Mouse (Mus musculus) neural tube, embryonic 12.5 days (tissue): ENCODE measurements at regions not wholly inside any gene's neighbourhood (a gene's known extent, or its start where the extent isn't known, plus 50 kb on each side); places are given as distances from the start of the nearest gene placed in this dataset.
A peak's percentile ranks its signal among the peaks of the same experiment; 100 is the strongest.

Experiments used
- ATAC-seq: fragments of 200-750 bp; cut with Nextera tagmentation; 2 replicates; pipeline ENCODE4 v1.8.0; 2017; ENCODE audit warnings: low read depth, mild to moderate bottlenecking, moderate TSS enrichment, moderate library complexity; ENCODE audit not compliant: low FRiP score
- H3K27ac ChIP-seq: fragments of 300-500 bp; sonication (generic); 2 replicates; pipeline ENCODE4 v1.5.1; 2016
- H3K27me3 ChIP-seq: fragments of 300-500 bp; sonication (generic); replicated peaks from 2 replicates; pipeline ENCODE4 v1.6.1; 2016; ENCODE audit warnings: mild to moderate bottlenecking
- H3K36me3 ChIP-seq: fragments of 300-500 bp; sonication (generic); 2 replicates; pipeline ENCODE4 v1.6.1; 2016; ENCODE audit warnings: mild to moderate bottlenecking
- H3K4me1 ChIP-seq: fragments of 300-500 bp; sonication (generic); 2 replicates; pipeline ENCODE4 v1.6.1; 2016
- H3K4me2 ChIP-seq: fragments of 300-500 bp; sonication (generic); replicated peaks from 2 replicates; pipeline ENCODE4 v1.6.1; 2016; ENCODE audit warnings: mild to moderate bottlenecking
- H3K4me3 ChIP-seq: fragments of 300-500 bp; sonication (generic); 2 replicates; pipeline ENCODE4 v1.5.1; 2016
- H3K9ac ChIP-seq: fragments of 300-500 bp; sonication (generic); 2 replicates; pipeline ENCODE4 v1.6.1; 2016; ENCODE audit warnings: mild to moderate bottlenecking
- H3K9me3 ChIP-seq: fragments of 300-500 bp; sonication (generic); 2 replicates; pipeline ENCODE4 v1.6.1; 2016; ENCODE audit warnings: mild to moderate bottlenecking
- WGBS: fragments of 180-500 bp; shearing (Covaris S2); methylation state at CpG from one replicate; pipeline ENCODE4 v1.1.7; 2016; 5-methylcytosine and 5-hydroxymethylcytosine counted together

GRCm38 (mm10) chr8:10779636-10780035 lies 228.6 kb downstream of the Irs2 start:
- Histone ChIP-seq H3K4me3 (no peak overlapping the region), H3K9ac (no peak overlapping the region), H3K27ac (no peak overlapping the region), H3K27me3 (no peaks in the 10 kb centered on the region), H3K4me2 (no peak overlapping the region), H3K4me1 (no peaks in the 10 kb centered on the region), H3K36me3 (no peaks in the 10 kb centered on the region), H3K9me3 (no peaks in the 10 kb centered on the region)
- WGBS = 92% methylated on average over 7 of the region's 7 CpGs
- no peak for ATAC-seq

GRCm38 (mm10) chr8:10775202-10776010 lies 232.9 kb downstream of the Irs2 start:
- H3K4me3 ChIP-seq = no peak overlapping the region
- H3K4me2 ChIP-seq = no peak overlapping the region
- H3K9me3 ChIP-seq = no peaks in the 10 kb centered on the region
- no peaks in the 10 kb centered on the region for H3K4me1 ChIP-seq
- no peaks in the 10 kb centered on the region for H3K36me3 ChIP-seq
- 69% methylated on average over 8 of the region's 8 CpGs for WGBS
- H3K27ac ChIP-seq = no peak overlapping the region
- H3K9ac ChIP-seq = no peak overlapping the region
- H3K27me3 ChIP-seq = no peaks in the 10 kb centered on the region
- no peak for ATAC-seq

- WGBS = 93% methylated on average over 3 of the region's 3 CpGs
- no peak overlapping the region for H3K27ac ChIP-seq
- ATAC-seq = no peak
These were observed 233.5 kb downstream of the Irs2 start for GRCm38 (mm10) chr8:10774778-10775177.

GRCm38 (mm10) chr8:10768181-10768580 lies 240.1 kb downstream of the Irs2 start:
- no peak for ATAC-seq
- H3K9ac ChIP-seq = no peak overlapping the region
- H3K27ac ChIP-seq = no peak overlapping the region
- WGBS = 61% methylated on average over 4 of the region's 4 CpGs
- no peaks in the 10 kb centered on the region for H3K36me3 ChIP-seq
- no peaks in the 10 kb centered on the region; the same call in 1 of the 2 replicates for H3K4me1 ChIP-seq
- no peaks in the 10 kb centered on the region for H3K27me3 ChIP-seq
- H3K9me3 ChIP-seq = no peaks in the 10 kb centered on the region
- H3K4me2 ChIP-seq = no peak overlapping the region
- H3K4me3 ChIP-seq = no peak overlapping the region

More at GRCm38 (mm10) chr8:10774778-10775177, 233.5 kb downstream of the Irs2 start:
- H3K4me2 ChIP-seq = no peak overlapping the region
- H3K36me3 ChIP-seq = no peaks in the 10 kb centered on the region
- H3K9me3 ChIP-seq = no peaks in the 10 kb centered on the region
- H3K4me1 ChIP-seq = no peaks in the 10 kb centered on the region
- no peak overlapping the region for H3K4me3 ChIP-seq
- no peak overlapping the region for H3K9ac ChIP-seq
- no peaks in the 10 kb centered on the region for H3K27me3 ChIP-seq

- H3K4me1 ChIP-seq = peaks cover 29% of the 10 kb centered on the region
These were observed 244.4 kb downstream of the Irs2 start for GRCm38 (mm10) chr8:10763907-10764306.

GRCm38 (mm10) chr8:10761694-10762305 lies 246.5 kb downstream of the Irs2 start:
- Histone ChIP-seq H3K9me3 (no peaks in the 10 kb centered on the region), H3K36me3 (no peaks in the 10 kb centered on the region), H3K27me3 (no peaks in the 10 kb centered on the region), H3K27ac (peak overlapping the region; percentile 84), H3K4me2 (peak overlapping the region; percentile 37; the same call in 1 of the 2 replicates), H3K4me1 (peaks cover 29% of the 10 kb centered on the region), H3K9ac (0 out of 2 replicates have a peak overlapping the region, but pooled peaks have one; percentile 13), H3K4me3 (no peak overlapping the region)
- 19% methylated on average over 11 of the region's 11 CpGs for WGBS
- ATAC-seq = peak; percentile 35; the same call in 1 of the 2 replicates

More at GRCm38 (mm10) chr8:10763907-10764306, 244.4 kb downstream of the Irs2 start:
- H3K9ac ChIP-seq = no peak overlapping the region
- 89% methylated on average over 2 of the region's 2 CpGs for WGBS
- no peaks in the 10 kb centered on the region for H3K9me3 ChIP-seq
- no peaks in the 10 kb centered on the region for H3K27me3 ChIP-seq
- no peak overlapping the region for H3K4me3 ChIP-seq
- H3K36me3 ChIP-seq = no peaks in the 10 kb centered on the region
- no peak for ATAC-seq
- H3K4me2 ChIP-seq = no peak overlapping the region
- H3K27ac ChIP-seq = no peak overlapping the region

GRCm38 (mm10) chr8:10760851-10761693 lies 247.2 kb downstream of the Irs2 start:
- no peak overlapping the region for H3K4me3 ChIP-seq
- H3K9ac ChIP-seq = peak overlapping the region; percentile 17
- H3K27me3 ChIP-seq = no peaks in the 10 kb centered on the region
- ATAC-seq = peak; percentile 93
- peak overlapping the region; percentile 84 for H3K27ac ChIP-seq
- 4% methylated on average over 17 of the region's 17 CpGs for WGBS
- peak overlapping the region; percentile 37 for H3K4me2 ChIP-seq
- H3K9me3 ChIP-seq = no peaks in the 10 kb centered on the region
- no peaks in the 10 kb centered on the region for H3K36me3 ChIP-seq
- H3K4me1 ChIP-seq = peaks cover 29% of the 10 kb centered on the region

GRCm38 (mm10) chr8:10760231-10760630 lies 248.0 kb downstream of the Irs2 start:
- H3K27me3 ChIP-seq = no peaks in the 10 kb centered on the region
- no peaks in the 10 kb centered on the region for H3K9me3 ChIP-seq
- peak overlapping the region; percentile 37 for H3K4me2 ChIP-seq
- H3K36me3 ChIP-seq = no peaks in the 10 kb centered on the region
- no peak for ATAC-seq
- H3K9ac ChIP-seq = no peak overlapping the region
- 57% methylated on average over 6 of the region's 6 CpGs for WGBS
- H3K4me1 ChIP-seq = peaks cover 29% of the 10 kb centered on the region
- no peak overlapping the region for H3K4me3 ChIP-seq
- peak overlapping the region; percentile 84 for H3K27ac ChIP-seq

- H3K4me1 ChIP-seq = peaks cover 42% of the 10 kb centered on the region
- WGBS = 88% methylated on average over 4 of the region's 4 CpGs
- H3K27ac ChIP-seq = no peak overlapping the region
These were observed 250.1 kb downstream of the Irs2 start for GRCm38 (mm10) chr8:10758151-10758550.

GRCm38 (mm10) chr8:10754986-10755308 lies 253.3 kb downstream of the Irs2 start:
- Histone ChIP-seq H3K27me3 (no peaks in the 10 kb centered on the region), H3K4me3 (no peak overlapping the region), H3K27ac (0 out of 2 replicates have a peak overlapping the region, but pooled peaks have one; percentile 43), H3K9ac (no peak overlapping the region), H3K36me3 (no peaks in the 10 kb centered on the region), H3K9me3 (no peaks in the 10 kb centered on the region), H3K4me1 (peaks cover 19% of the 10 kb centered on the region), H3K4me2 (no peak overlapping the region)
- peak; percentile 48; the same call in 1 of the 2 replicates for ATAC-seq
- WGBS = 70% methylated on average over 4 of the region's 4 CpGs

More at GRCm38 (mm10) chr8:10758151-10758550, 250.1 kb downstream of the Irs2 start:
- Histone ChIP-seq H3K9me3 (no peaks in the 10 kb centered on the region), H3K36me3 (no peaks in the 10 kb centered on the region), H3K9ac (no peak overlapping the region), H3K27me3 (no peaks in the 10 kb centered on the region), H3K4me3 (no peak overlapping the region), H3K4me2 (no peak overlapping the region)
- no peak for ATAC-seq

GRCm38 (mm10) chr8:10754232-10754985 lies 253.8 kb downstream of the Irs2 start:
- Histone ChIP-seq H3K4me2 (no peak overlapping the region), H3K4me3 (no peak overlapping the region), H3K27me3 (no peaks in the 10 kb centered on the region), H3K9me3 (no peaks in the 10 kb centered on the region), H3K27ac (0 out of 2 replicates have a peak overlapping the region, but pooled peaks have one; percentile 43), H3K36me3 (no peaks in the 10 kb centered on the region), H3K4me1 (peaks cover 14% of the 10 kb centered on the region), H3K9ac (no peak overlapping the region)
- 58% methylated on average over 13 of the region's 13 CpGs for WGBS
- ATAC-seq = peak; percentile 77
